Mouse (Mus musculus) activated CD4-positive, CD25-positive, alpha-beta regulatory T cell, adult 4 months (primary cell): ENCODE measurements at regions not wholly inside any gene's neighbourhood (a gene's known extent, or its start where the extent isn't known, plus 50 kb on each side); places are given as distances from the start of the nearest gene placed in this dataset.
"Not testable (repeated sequence)": the region's sequence is repeated elsewhere in the genome, so short reads cannot be mapped to it uniquely, and the experiment has no call there.

Experiments used
- ATAC-seq: one replicate; pipeline ENCODE4 v1.8.0; 2017

DNA sequence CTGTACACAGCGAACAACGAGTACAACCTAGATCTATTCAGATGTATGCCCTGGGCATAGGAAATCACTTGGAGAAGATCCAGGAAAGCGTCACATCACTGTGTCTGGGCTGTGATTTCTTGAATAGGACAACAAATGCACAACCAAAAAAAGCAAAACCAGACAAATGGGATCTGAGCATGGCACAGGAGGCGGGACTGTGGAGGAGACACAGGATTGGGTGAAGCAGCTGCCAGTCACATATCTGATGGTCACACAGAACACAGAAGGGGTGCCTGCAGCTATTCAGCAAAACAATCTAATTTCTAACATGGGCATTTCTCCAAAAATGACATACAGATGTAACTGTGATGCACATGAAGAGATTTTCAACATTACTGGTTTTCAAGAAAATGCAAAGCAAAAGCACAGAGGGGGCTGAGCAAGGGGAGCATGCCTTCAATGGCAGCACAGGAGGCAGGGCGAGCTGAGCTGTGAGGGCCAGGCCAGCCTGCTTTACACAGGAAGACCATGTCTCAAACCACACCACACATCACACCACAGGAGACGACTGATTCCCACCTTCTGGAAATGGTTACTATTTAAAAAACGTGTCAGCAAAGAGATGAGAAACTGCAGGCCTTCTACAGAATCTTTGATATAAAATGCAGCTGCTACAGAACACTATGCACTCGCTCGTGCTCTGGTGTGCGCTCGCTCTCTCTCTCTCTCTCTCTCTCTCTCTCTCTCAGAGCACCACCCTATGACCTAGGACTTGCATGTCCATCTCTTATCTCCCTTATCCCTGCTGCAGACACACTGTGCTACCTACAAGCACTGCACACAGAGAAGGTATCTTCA, 175.2 kb upstream of the Klf14 start:
- ATAC-seq, result no peak

DNA sequence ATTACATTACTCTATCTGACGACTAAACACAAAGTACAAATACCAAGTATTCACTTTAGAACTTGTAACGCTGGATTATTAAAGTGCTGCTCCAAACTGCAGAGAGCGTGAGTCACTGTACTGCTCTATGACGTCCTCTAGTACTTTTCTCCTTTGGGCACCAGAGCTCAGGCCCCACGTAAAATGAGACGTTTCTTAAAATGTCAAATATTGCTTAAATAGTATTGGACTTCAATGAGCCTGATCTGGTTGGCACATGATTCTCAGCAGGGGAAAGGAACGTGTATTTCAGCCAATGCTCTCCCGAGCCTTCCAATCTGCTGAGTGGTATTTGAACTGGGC, 175.8 kb upstream of the Klf14 start:
- no peak for ATAC-seq

DNA sequence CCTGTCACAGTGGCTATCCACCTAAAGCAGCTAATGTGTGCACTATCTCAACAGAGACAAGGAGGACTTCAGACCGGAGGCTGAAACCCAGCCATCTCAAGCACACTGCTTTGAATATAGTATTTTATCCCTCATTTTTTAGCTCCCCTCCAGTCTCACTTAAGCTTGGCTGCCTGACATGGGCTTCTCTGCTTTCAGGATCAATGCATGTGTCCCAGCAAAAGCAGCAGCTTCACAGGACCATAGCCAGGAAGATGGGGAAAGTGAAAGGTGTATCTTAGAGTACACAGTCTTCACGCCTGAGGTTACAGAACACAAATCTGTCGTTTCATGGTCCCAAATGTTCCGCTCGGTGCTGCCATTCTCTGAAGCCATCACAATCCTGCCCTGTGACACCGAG, 176.7 kb upstream of the Klf14 start:
- ATAC-seq, result no peak

- no peak for ATAC-seq
Observed at GRCm38 (mm10) chr6:31136895-31137294, 178.0 kb upstream of the Klf14 start.

- no peak for ATAC-seq
Observed at GRCm38 (mm10) chr6:31137351-31137750, 178.5 kb upstream of the Klf14 start.

DNA sequence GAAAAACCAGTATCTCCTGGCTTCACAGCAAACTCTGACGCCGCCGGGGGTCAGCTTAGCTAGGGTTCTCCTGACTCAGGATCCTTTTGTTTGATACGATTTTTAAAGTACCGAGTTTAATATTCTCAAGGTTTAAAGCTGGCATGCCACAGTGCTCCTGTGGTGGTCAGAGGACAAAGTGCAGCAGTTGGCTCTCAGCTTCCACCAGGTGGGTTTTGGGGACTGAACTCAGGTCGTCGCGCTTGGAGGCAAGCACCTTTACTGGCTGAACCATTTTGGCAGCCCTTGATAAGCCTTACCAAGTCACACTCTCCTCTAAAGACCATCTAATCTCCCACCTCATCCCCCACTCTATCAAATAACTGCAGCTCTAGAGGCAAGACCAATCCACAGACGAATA, 181.1 kb upstream of the Klf14 start:
- no peak for ATAC-seq

- ATAC-seq, result no peak
Observed at GRCm38 (mm10) chr6:31140593-31140992, 181.7 kb upstream of the Klf14 start.

GRCm38 (mm10) chr6:31141486-31141885, 182.6 kb upstream of the Klf14 start:
- ATAC-seq, result no peak

DNA sequence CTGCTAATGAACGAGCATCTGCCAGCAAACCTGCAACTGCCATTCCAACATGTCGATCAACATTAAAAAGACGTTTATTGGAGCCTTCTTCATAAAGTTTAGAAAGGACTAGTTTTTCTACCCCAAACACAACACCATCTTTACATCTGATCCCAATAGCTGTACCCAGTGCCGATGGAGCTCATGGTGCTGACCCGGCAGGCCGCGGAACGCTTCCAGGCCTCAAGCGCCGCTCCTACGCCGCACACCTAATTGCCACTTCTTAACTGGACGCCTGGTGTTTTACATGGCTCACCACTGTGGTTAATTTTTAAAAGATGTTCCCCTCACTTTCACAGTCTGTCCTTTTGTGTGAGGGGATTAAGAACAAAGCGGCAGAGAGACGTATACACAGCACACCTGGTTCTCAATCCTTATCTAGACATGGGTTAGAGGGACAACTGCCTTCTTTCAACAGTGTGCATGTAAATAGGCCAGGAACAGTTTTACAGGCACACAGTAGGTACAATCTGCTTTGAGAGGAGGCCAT, 183.7 kb upstream of the Klf14 start:
- not testable (repeated sequence) for ATAC-seq

DNA sequence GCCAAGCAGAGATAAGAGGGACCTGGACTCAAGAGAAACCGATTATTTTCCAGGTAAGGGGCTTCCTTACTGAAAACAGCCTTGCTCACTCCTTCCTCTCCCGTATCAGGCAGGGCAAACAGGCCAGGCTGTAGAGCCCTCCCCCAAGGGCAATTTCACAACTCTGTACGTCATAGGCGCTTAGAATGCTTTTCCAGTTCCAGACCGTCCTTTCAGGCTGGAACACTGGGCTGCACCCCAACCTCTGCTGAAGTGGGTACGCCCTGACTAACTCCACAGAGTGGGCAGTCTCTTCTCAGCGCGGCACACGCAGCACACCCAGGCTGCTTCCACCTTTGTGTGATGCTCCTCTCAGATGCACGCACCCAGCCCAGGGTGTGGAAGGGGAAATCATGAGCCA, 186.8 kb upstream of the Klf14 start:
- ATAC-seq, result no peak

DNA sequence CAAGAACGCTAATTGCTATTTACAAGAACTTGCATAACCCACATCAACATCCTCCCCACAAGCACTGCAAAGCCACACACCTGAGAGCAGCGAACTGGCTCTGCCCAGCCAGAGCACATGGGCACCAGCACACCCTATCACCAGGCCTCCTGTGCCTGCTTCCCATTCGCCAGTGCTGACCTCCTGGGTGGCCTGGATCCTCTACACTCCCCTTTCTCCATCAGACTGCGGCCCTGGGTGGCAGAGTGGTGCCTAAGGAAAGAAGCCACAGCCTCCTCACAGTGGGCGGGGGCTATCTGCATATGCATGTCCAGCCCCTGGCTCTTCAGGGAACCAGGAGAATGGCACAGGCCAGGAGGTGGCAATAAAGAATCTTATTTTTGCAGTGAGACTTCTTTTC, 187.9 kb upstream of the Klf14 start:
- peak; percentile 40 for ATAC-seq

GRCm38 (mm10) chr6:31147682-31148081, 188.8 kb upstream of the Klf14 start:
- no peak for ATAC-seq

GRCm38 (mm10) chr6:31148311-31148856, 189.5 kb upstream of the Klf14 start:
- ATAC-seq, result no peak

- ATAC-seq, result no peak
Observed at GRCm38 (mm10) chr6:31149164-31149563, 190.3 kb upstream of the Klf14 start.

- ATAC-seq, result peak; percentile 45
Observed at GRCm38 (mm10) chr6:31150416-31150815, 191.5 kb upstream of the Klf14 start.

DNA sequence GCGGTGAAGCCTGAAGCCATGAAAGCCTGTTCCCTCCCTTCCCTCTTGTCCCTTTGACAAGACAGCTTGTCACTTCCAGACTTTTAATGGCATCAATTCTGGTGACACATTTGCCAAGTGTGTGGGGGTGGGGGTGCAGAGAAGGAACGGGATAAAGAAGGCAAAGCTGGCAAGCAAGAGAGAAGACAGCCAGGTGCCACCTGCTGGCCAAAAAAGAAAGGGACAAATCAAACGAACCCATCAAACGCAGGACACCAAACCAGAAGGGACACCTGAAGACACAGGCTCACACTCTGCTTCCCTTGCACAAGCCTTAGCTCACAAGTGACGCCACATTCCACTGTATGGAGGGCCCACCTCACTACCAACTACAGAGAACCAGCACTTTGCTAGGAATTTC, 197.0 kb upstream of the Klf14 start:
- ATAC-seq, result no peak

DNA sequence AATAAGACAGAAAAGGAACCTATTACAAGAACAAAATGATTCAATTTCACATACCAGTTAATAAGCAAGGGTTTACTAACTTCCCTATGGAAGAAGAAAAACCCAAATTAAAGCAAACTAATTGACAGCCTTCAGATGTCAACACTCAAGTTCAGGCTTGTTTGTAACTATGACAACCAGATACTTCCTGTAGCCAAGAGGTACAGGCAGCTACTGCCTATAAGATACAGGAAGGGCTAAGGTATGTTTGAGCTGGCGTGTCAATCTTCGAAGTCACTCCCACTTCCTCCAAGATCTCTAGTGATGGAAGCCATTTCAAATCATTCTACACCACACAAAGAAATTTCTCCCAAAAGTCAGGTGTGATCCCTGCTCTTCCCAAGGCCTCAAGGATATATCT, 198.1 kb upstream of the Klf14 start:
- ATAC-seq, result peak; percentile 83

- no peak for ATAC-seq
Observed at GRCm38 (mm10) chr6:31157429-31157828, 198.6 kb upstream of the Klf14 start.

GRCm38 (mm10) chr6:31158648-31159047, 199.8 kb upstream of the Klf14 start:
- no peak for ATAC-seq

- peak; percentile 29 for ATAC-seq
Observed at GRCm38 (mm10) chr6:31159240-31159639, 200.4 kb upstream of the Klf14 start.

- no peak for ATAC-seq
Observed at GRCm38 (mm10) chr6:31159935-31160670, 201.2 kb upstream of the Klf14 start.

DNA sequence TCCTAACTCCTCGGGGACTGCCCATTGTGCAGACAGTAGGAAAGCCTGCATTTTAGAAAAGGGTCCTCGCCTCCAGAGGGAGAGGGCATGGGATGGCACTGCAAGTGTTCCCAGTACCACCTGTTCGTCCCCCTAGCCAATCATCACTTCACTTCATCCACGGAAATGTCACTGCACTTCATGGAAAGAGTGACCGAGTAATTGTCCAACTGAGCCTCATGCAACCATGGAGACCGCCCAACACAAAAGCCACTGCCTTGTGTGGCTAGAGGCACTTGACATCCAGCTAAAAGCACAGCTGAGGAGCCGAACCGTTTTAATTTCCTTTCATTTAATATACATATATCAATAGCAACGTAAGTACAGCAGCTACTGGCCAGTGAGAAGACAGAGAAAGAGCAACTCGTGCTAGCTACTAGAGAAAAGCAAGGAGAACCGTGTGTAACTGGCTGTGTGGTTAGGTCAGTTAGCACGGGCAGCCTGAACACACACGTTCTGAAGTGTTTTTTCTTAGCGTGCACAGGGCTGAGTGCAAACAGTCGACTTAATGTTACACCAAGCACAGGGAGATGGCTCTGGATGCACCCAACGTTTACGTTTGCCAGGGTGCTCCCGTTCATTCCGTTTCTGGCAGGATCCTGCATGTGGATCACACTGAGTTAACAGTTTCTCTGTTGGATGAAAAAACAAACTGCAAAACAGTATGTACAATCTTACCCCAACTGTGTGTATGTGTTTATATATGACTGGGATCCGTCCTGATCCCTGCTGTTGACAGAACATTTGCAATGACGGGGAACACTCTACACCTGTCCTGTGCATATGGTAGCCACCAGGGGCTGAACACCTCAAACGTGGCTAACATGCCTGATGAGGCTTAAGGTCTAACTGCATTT, 202.8 kb upstream of the Klf14 start:
- ATAC-seq, result no peak

- no peak for ATAC-seq
Observed at GRCm38 (mm10) chr6:31165011-31165410, 206.1 kb upstream of the Klf14 start.
